Comparison of ENCODE assay signal across 8 mouse cellular contexts in genomic region chr6:64996824-64997421, GRCm38 (mm10). TPM values are rescaled to one million over a fixed set of nuclear protein-coding genes. Genes with fewer than 3 reads are reported as not detected.
DNase-seq lines count a peak whose midpoint lies in the region; ATAC-seq and TF ChIP-seq lines count a peak whose summit lies in the region.

No protein-coding gene starts in this region.

- H3K9me3 ChIP-seq in hindbrain, embryonic 10.5 days = no peaks in the 10 kb centered on the region
- H3K9me3 ChIP-seq in hindbrain, embryonic 12.5 days (replicated peaks) = no peaks in the 10 kb centered on the region
- H3K9me3 ChIP-seq in E14TG2a.4 (ENCODE audit: low read length) = no peaks in the 10 kb centered on the region
- no peaks in the 10 kb centered on the region for H3K9me3 ChIP-seq in embryonic facial prominence, embryonic 10.5 days
- H3K9me3 ChIP-seq in neural tube, embryonic 12.5 days = no peaks in the 10 kb centered on the region

- peak; percentile 37 for DNase-seq in hindbrain, embryonic 10.5 days (ENCODE audit: low spot score)
- DNase-seq in embryonic facial prominence, embryonic 10.5 days (ENCODE audit: low spot score) = peak; percentile 29
- peak; percentile 14 to 32 for DNase-seq in kidney, postnatal 4 days
- no peak for DNase-seq in cerebellum, adult 9-11 months
- no peak for DNase-seq in c-Kit-positive CD71-positive TER-119-positive erythroid progenitor cells, embryonic 14.5 days (ENCODE audit: low spot score)

- H3K4me3 ChIP-seq in hindbrain, embryonic 10.5 days = no peak overlapping the region
- no peak overlapping the region for H3K4me3 ChIP-seq in hindbrain, embryonic 12.5 days
- H3K4me3 ChIP-seq in E14TG2a.4 (replicated peaks; ENCODE audit: low read length) = no peak overlapping the region
- no peak overlapping the region for H3K4me3 ChIP-seq in embryonic facial prominence, embryonic 10.5 days
- H3K4me3 ChIP-seq in neural tube, embryonic 12.5 days = no peak overlapping the region

- no peak overlapping the region for H3K4me2 ChIP-seq in hindbrain, embryonic 12.5 days (replicated peaks)
- no peak overlapping the region for H3K4me2 ChIP-seq in neural tube, embryonic 12.5 days (replicated peaks)

- WGBS in hindbrain, embryonic 10.5 days = 51% methylated on average over 13 of the region's 13 CpGs
- 50% methylated on average over 13 of the region's 13 CpGs for WGBS in hindbrain, embryonic 12.5 days
- 55% methylated on average over 13 of the region's 13 CpGs for WGBS in embryonic facial prominence, embryonic 10.5 days
- WGBS in neural tube, embryonic 12.5 days = 48% methylated on average over 13 of the region's 13 CpGs

- H3K9ac ChIP-seq in hindbrain, embryonic 12.5 days = no peak overlapping the region
- H3K9ac ChIP-seq in neural tube, embryonic 12.5 days = no peak overlapping the region

- H3K4me1 ChIP-seq in hindbrain, embryonic 10.5 days (replicated peaks) = no peaks in the 10 kb centered on the region
- H3K4me1 ChIP-seq in hindbrain, embryonic 12.5 days = no peaks in the 10 kb centered on the region
- H3K4me1 ChIP-seq in E14TG2a.4 (replicated peaks; ENCODE audit: low read depth, low read length) = peaks cover 49% of the 10 kb centered on the region
- no peaks in the 10 kb centered on the region for H3K4me1 ChIP-seq in embryonic facial prominence, embryonic 10.5 days
- H3K4me1 ChIP-seq in neural tube, embryonic 12.5 days = no peaks in the 10 kb centered on the region

- peak; percentile 11; the same call in 1 of the 2 replicates for TF ChIP-seq CTCF in E14TG2a.4 (conservative IDR thresholded peaks at IDR 0.05; ENCODE audit: low read length)

- no peak overlapping the region for H3K27ac ChIP-seq in hindbrain, embryonic 10.5 days
- H3K27ac ChIP-seq in hindbrain, embryonic 12.5 days = no peak overlapping the region
- H3K27ac ChIP-seq in embryonic facial prominence, embryonic 10.5 days (replicated peaks) = no peak overlapping the region
- H3K27ac ChIP-seq in neural tube, embryonic 12.5 days = no peak overlapping the region

- ATAC-seq in hindbrain, embryonic 12.5 days (ENCODE audit: low FRiP score) = no peak
- ATAC-seq in neural tube, embryonic 12.5 days (ENCODE audit: low FRiP score, low read depth) = peak; percentile 63; the same call in 1 of the 2 replicates

- H3K36me3 ChIP-seq in hindbrain, embryonic 10.5 days = no peaks in the 10 kb centered on the region
- no peaks in the 10 kb centered on the region for H3K36me3 ChIP-seq in hindbrain, embryonic 12.5 days
- no peaks in the 10 kb centered on the region for H3K36me3 ChIP-seq in E14TG2a.4 (ENCODE audit: insufficient read depth, low read length)
- H3K36me3 ChIP-seq in embryonic facial prominence, embryonic 10.5 days (replicated peaks) = no peaks in the 10 kb centered on the region
- no peaks in the 10 kb centered on the region for H3K36me3 ChIP-seq in neural tube, embryonic 12.5 days

- H3K27me3 ChIP-seq in hindbrain, embryonic 10.5 days (ENCODE audit: insufficient read depth, poor library complexity, severe bottlenecking) = no peaks in the 10 kb centered on the region
- no peaks in the 10 kb centered on the region for H3K27me3 ChIP-seq in hindbrain, embryonic 12.5 days
- no peaks in the 10 kb centered on the region for H3K27me3 ChIP-seq in E14TG2a.4 (ENCODE audit: insufficient read depth, low read length)
- no peaks in the 10 kb centered on the region for H3K27me3 ChIP-seq in embryonic facial prominence, embryonic 10.5 days (replicated peaks; ENCODE audit: low read depth, poor library complexity, severe bottlenecking)
- H3K27me3 ChIP-seq in neural tube, embryonic 12.5 days (replicated peaks) = no peaks in the 10 kb centered on the region

RNA-seq across cellular contexts. Expression of gene Smarcad1, which starts 45.5 kb away (rescaled TPM):
- polyA plus RNA-seq in hindbrain, embryonic 10.5 days (2016; fragmentation: Nextera tagmentation; extraction: Ambion mirVana) = 107 and 108 TPM in 2 replicates
- 122 and 134 TPM in 2 replicates for polyA plus RNA-seq in hindbrain, embryonic 12.5 days (2016; fragmentation: Nextera tagmentation; extraction: Ambion mirVana)
- 112 and 122 TPM in 2 replicates for polyA plus RNA-seq in embryonic facial prominence, embryonic 10.5 days (2016; fragmentation: Nextera tagmentation; extraction: Ambion mirVana)
- 109 and 129 TPM in 2 replicates for polyA plus RNA-seq in neural tube, embryonic 12.5 days (2016; fragmentation: Nextera tagmentation; extraction: Ambion mirVana)

Comparison
In these comparisons a context has a peak if more than half of its experiments do, and no peak if none do; other contexts are left out.
1. DNase-seq: peak in hindbrain, embryonic 10.5 days (single experiment), embryonic facial prominence, embryonic 10.5 days (single experiment) and kidney, postnatal 4 days (2 of 2); none in cerebellum, adult 9-11 months (single experiment) and c-Kit-positive CD71-positive TER-119-positive erythroid progenitor cells, embryonic 14.5 days (single experiment).